Mouse (Mus musculus) lung, postnatal 10 days (tissue): ENCODE data around the gene Ddx59.

Experiments
- DNase-seq: peaks from one replicate; pipeline ENCODE4 v3.0.0; 2021

Ddx59 gene

DNA sequence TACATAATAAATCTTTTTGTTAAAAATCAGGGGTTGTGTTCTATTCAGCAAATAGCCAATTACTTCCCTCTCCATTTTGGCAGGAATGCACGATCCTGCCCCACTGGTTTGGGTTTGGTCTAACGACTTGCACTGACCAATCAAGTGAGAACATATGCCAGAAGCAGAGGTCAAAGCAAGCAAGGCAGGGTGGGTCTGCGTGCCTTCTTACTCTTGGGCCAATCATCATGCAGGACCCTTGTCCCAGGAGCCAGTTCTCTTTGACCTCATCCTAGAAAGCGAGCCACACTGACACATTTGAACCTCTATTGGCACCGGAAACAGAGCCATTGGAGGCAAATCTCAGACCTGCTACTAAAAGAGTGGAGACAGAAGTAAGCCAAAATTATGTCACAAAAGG lies 35.1 kb downstream of the Ddx59 start:
- no peak for DNase-seq

DNA sequence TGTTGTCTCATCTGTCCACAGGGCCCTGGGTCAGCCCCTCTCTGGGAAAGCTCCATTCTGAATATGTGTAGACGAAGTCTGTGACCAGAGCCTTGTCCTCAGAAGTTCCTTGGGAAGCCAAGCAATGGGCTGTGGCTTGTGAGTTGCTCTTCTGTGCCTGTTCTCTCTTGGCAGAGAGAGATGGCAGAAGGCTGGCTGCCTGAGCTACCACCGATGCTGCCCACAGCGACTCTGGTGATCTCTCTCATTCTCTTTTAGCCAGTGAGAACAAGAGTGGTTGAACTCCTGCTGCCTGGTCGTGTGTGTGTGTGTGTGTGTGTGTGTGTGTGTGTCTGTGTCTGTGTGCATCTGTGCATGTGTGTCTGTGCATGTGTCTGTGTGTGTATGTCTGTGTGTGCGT lies 37.4 kb downstream of the Ddx59 start:
- no peak for DNase-seq

DNA sequence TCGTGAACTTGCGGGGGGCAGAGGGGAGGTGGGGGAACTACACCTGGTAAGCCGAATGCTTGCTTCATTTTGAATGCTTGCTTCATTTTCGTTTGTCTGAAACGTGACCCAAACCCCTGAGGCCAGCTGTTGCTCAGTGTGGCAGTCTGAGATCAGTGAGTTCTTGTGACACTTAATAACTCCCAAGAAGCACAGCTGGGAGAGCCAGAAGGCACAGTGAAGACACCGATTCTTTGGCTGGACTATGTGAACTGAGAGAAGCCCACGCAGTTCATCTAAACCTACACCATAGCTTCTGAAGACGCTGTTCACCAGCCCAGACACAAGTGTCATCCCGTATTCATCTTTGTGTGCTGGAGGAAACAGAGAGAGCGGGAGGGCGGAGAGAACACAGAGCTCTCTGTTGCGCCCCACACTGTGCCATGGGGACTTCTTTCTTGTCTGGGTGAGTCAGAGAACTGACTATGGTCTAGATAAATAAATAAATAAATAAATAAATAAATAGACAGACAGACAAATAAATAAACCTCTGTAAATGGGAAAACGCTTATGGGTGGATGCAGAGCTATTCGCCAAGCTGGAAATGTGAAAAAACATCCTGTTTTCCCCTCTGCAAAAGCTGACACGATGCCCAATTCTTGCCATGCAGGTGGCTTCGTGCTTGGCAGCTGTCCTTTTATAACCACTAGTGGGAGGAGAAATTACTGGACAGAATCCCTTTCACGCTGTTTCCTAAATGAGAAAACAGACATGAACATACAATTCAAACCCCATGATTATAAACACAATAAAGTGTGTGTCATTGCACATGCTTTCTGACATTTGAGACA lies 40.9 kb downstream of the Ddx59 start:
- DNase-seq: no peak

DNA sequence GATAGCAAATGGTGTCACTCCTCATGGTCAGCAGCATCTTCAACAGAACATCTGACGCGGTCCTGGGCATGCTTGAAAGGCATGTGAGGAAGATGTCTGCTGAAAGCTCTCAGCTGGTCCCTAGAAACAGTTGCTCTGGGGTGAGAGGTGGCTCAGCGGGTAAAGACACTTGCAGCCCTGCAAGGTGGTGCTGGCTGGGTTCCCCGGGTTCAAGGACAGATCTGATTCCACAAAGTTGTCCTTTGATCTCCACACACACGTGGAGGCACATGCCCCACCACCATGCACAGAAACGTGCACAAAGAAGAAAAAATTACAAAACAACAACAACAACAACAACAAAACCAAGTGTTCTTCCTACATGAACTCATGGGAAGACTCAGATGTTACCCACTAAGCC lies 41.7 kb downstream of the Ddx59 start:
- DNase-seq: no peak

DNA sequence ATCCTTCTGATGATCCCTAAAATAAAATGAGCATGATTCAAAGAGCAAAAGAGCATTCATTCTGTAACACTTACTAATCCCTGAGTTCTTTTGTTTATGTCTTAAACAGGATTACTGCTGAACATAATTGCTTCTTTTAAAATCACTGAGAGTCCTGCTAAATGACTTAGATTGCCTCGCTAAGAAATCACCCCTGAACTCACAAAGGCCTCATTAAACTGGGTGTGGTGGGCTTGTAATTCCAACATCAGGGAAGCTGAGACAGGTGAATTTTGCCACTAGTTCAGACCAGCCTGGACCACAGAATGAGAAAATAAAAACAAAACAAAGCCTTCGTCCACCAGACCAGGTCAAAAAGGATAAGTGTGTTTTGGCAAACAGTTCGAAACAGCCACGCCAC lies 42.3 kb downstream of the Ddx59 start:
- no peak for DNase-seq

DNA sequence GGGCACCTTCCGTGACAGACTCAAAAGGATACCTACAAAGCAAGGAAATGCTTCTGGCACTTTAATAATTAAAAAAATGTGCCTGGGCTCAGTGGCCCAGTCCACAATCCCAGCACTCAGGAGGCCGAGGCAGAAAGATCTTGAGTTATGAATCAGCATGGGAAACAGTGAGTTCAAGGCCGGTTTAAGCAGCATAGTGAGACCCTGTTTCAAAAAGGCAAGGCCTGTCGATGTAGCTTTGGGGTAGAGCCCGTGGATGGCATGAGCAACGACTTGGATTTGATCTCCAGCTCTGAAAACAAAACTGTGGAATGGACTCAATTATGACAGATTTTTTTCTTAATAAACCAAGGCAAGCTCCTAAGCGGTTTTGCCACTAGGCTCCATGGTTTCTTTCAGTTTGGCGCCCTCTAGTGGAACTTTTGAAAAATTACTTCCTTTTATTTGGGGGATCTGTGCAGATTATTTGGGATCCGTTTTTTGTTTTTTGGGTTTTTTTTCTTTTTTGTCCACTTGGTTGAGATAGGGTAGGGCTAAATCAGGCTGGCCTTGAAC lies 43.7 kb downstream of the Ddx59 start:
- peak; percentile 41 for DNase-seq

DNA sequence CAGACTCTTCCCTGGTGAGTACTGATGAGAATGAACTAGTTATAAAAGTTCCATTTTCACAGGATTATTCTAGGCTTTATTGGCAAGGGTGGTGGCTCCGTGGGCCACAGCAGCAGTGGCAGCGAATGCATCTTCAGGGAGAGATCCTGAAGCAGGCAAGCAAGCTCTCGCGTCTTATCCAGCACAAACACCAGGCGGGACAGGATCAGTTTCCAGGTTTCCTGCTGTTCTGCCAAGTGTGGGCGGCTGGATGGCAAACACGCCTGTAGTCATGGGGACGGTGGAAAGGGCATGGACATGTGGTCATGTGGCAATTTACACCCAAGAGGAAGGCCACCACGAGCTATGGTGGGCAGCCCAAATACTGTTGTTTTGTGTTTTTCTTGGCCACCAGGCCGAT lies 47.4 kb downstream of the Ddx59 start:
- no peak for DNase-seq

DNA sequence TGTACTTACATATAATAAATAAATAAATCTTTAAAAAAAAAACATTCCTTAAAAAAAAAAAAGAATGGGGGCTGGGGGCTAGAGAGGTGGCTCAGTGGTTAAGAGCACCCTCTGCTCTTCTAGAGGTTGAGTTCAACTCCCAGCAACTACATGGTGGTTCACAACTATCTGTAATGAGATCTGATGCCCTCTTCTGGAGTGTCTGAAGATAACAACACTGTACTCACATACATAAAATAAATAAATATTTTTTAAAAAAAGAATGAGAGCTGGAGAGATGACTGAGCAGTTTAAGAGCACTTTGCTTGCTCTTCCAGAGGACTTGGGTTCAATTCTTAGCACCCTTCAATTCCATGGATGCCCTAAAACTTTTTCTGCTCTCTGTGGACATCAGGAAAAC lies 50.1 kb downstream of the Ddx59 start:
- DNase-seq: no peak

DNA sequence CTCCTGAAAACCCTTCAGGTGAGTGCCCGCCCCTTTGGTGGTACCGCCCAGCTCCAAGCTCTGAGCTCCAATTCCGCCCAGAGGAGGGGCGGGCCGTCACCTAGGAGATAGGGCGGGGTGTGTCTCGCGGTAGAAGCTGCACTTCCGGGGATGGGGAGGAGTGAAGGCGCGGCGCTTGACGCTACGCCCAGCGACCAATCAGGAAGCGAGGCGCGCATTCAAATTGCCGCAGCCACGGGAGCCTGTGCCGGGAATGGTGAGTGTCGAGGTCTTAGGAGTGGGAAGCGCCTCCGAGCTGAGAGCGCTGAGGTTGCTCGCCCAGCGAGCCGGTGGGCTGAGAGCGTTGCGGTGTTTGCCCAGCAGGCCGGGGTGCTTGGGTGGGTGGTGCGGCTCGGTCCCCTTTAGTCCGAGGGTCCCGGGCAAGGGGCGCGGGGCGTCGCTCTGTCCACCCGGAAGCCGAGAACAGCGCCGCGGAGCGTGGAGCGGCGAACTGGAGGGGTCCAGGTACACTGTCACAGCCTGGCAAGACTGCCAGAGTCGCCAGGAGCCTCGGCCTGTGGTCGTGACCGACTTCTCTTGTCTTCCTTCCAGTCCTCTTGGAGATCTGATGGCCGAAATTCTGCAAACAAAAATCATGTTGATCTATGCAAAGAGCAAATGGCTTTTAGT lies 51.2 kb downstream of the Ddx59 start, which contains the start of gene Kif14:
Gene Kif14 (plus strand): TSS at position 201 of the 669 bp plus-strand sequence.
- peak; percentile 97 for DNase-seq

DNA sequence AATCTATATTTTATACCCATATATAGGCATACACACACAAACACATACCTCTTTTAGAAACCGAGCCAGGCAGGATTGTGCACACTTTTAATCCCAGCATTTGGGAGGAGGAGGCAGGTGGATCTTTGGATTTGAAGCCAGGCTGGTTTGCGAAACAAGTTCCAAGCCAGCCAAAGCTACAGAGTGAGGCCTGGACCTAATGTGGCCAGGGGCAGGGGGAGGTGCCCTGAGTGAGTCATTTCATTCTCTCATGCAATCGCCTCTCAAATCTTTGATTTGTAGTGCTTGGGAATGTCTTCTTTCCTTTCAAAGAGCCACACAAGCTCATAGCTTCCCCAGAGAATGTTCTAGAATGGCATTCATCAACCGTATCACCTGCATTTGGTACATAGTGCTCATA lies 54.3 kb downstream of the Ddx59 start:
- DNase-seq: no peak

DNA sequence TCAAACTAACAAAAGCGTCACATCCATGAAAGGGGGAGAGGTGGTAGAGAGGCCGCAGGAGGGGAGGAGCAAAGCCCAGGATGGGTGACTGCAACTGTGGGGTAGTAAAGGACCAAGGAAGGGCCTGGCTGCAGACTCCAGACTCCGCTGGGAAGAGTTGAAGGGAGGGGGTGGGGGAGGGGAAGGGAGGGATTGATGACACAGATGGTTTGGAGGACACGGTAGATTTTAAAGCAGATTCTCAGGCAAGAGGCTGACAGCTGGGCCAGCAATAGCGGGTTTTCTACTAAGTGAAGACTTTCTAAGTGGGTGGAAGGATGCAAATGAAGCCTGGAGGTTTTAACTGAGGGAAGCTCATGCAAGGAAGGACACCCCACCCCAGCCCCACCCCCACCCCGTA lies 55.4 kb downstream of the Ddx59 start:
- no peak for DNase-seq
